Mouse (Mus musculus) layer of hippocampus, adult 9-11 months (tissue): ENCODE results near the gene Adamtsl5.
"Not testable (repeated sequence)": the region's sequence is repeated elsewhere in the genome, so short reads cannot be mapped to it uniquely, and the experiment has no call there.

Experiments used
- DNase-seq: peaks from one replicate; pipeline ENCODE4 v3.0.0; 2022

The Adamtsl5 gene

DNA sequence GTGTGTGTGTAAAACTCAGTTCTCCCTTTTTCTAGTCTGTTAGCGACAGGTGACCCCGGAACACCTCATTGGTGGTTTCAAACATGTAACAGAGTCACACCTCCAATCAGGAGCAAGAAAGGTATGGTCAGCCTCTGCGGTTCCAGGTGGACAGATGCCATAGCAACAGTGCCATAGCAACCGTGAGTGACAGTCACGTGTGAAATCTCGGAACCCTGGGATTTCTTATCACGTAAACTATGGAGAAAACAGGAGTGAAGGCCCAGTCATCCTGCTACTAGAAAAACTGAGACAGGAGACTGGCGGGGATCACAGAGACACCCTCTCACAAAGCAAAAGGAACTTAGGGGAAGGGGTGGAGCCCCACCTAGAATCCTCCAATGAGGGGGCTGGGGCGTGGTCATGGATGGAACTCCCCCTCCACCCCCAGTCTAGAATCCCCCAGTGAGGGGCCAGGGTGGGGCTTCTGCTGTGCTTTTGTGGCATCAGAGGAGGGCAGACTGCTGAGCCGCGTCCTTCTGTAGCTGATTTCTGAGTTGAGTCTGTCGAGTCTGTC, 23.3 kb upstream of the Adamtsl5 start:
- peak; percentile 72 for DNase-seq

DNA sequence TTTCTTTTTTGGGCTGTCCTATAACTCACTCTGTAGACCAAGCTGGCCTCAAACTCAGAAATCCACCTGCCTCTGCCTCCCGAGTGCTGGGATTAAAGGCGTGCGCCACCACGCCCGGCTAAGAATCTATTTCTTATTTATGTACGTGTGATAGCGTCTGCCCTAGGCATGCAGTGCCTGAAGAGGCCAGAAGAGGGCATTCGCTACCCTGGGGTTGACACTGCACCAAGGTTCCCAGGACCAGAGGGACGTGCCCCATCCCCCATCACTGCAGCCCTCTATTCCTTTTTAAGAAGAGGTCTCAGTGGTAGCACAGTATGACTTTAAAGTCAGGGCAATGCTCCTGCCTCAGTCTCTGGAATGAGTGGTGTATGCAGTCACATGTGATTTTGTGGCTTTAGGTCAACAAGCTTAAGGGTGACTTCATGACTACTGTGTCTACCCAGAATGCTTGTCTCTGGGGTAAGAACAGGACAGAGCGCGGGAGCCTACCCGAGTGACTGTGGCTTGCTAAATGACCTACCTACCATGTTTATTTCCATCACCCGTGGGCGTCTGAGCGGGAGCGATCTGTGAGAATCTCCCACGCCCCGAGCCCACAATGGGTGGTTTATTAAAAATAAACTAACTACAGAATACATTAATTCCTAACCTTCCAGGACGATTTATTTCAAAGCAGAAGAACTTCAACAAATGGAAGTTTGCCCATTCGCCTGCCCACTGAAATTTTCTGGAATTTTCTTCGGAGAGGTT, 22.0 kb upstream of the Adamtsl5 start:
- no peak for DNase-seq

- no peak for DNase-seq
Observed at GRCm38 (mm10) chr10:80368392-80368791, 20.2 kb upstream of the Adamtsl5 start.

DNA sequence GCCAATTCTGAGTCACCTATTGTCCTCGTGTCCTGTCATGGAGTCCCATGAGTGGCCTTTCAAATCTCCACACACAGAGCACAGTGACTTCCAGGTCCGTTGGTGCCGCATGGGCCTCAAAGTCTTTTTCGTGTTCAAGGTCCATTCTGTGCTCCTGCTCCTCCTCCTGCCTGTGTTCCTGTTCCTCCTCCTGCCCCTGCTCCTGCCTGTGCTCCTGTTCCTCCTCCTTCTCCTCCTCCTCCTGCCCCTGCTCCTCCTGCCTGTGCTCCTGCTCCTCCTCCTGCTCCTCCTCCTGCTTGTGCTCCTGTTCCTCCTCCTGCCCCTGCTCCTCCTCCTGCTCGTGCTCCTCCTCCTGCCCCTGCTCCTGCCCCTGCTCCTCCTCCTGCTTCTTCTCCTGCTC, 19.7 kb upstream of the Adamtsl5 start:
- no peak for DNase-seq

GRCm38 (mm10) chr10:80365736-80366135, 17.5 kb upstream of the Adamtsl5 start:
- no peak for DNase-seq

GRCm38 (mm10) chr10:80363734-80364133, 15.5 kb upstream of the Adamtsl5 start:
- DNase-seq = no peak

DNA sequence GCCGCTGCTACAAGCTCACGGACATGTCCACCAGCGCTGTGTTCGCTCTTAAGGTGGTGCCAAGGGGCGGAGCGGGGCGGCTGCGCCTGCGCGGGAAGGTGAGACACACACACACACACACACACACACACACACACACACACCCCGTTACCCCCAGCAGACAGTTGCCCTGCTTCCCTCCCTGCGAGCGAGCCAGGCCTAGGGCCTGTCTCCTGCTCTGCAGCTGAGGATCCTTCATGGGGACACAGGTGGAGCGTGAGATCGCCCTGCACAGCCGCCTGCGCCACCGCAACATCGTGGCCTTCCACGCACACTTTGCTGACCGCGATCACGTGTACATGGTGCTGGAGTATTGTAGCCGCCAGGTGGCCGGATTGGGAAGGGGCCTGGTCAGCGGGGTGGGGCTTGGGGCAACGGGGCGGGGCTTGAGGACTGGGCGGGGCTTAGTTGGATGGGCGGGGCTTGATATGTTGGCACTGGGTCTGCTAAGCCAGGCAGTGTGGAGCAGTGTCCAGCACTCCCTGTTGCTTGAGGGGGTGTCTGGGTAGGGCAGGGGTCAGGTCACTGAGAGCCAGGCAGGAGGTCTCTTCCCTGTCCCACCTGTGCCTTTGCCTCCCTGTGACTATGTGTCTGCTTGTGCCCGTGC, 9.9 kb upstream of the Adamtsl5 start:
- no peak for DNase-seq

DNA sequence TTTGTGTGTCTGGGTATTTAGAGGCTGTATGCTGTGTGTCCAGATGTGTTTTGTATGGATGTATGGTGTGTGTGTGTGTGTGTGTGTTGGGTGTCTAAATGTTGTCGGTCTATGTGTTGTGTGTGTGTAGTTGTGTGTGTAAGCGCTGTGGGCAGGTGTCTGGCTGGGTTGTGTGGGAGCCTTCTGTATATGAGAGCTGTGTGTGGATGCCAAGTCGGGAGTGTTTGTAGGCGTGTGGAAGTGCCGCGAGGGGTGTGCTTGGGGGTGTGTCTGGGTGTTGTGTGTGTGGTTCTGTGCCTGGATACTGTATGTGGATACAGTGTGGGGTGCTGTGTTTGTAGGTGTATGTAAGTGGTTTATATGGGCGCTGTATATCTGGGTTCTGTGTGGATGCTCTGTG, 9.1 kb upstream of the Adamtsl5 start:
- DNase-seq = peak; percentile 62

- DNase-seq = no peak
Observed at GRCm38 (mm10) chr10:80356737-80357136, 8.5 kb upstream of the Adamtsl5 start.

DNA sequence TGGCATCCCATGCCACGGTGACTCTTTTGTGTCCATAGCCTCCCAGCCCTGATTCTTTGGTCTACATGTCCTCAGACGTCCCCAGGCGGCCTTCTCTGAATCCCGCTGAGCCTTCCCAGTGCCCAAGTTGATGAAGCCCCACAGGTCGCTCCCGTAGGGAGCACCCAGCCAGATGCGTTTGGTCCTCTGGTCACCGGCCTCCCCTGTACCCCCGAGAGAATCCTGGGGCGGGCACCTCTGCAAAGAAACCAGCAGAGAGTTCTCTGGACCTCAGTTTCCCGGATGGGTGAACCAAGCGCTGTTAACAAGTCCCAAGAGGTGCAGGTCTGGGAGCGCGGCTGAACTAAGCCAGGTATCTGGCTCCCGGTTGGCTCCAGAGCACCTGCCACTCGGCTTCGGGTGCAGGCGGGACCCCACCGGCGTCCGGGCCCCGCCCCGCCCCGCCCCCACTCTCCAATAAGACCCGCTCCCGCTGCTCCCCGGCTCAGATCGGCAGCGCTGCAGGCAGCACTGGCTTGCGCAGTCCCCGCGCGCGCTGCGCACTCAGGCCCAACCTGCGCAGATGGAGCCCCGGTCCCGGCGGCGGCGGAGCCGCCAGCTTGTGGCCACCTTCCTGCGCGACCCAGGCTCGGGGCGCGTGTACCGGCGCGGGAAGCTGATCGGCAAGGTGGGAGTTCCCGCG, 7.9 kb upstream of the Adamtsl5 start, which contains the start of gene Plk5:
TSS of gene Plk5 (plus strand) at position 459 of the 682 bp plus-strand sequence.
- DNase-seq = no peak

DNA sequence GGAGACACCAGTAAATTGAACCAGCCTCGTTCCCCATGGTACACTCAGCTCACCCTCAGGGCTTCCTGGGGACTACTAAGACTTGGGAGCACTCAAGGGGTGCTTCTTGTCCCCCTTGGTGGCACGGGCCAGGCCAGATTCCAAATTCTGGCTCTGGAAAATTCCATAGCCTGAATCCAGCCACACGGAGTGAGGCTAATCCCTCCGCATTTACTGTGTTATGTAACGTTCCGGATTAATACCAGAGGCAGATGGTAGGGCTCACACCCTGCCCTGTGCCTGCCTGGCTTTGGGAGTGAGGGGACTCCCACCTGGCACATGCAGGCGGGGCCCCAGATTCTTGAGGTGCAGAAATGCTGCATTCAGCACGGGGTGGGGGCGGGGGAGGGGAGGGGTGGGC, 7.2 kb upstream of the Adamtsl5 start:
- DNase-seq = no peak

DNA sequence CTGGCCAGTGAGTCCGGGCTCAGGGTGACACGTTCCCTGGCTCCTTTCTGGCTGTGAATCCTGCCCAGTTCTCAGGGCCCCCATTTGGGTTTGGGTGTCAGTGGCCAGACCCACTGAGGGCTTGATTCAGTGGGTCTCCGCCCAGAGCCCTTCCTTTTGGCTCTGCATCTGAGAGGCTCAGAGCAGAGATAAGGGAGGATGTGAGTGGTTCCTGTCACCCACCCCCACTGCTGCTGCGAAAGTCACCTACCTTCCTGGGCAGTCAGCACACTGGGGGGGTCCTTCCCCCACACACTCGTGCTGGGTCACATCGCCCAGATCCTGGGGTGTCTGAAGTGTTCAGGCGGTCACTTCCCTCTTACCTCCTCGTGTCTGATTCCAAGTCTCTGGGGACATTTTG, 4.5 kb upstream of the Adamtsl5 start:
- DNase-seq = no peak

DNA sequence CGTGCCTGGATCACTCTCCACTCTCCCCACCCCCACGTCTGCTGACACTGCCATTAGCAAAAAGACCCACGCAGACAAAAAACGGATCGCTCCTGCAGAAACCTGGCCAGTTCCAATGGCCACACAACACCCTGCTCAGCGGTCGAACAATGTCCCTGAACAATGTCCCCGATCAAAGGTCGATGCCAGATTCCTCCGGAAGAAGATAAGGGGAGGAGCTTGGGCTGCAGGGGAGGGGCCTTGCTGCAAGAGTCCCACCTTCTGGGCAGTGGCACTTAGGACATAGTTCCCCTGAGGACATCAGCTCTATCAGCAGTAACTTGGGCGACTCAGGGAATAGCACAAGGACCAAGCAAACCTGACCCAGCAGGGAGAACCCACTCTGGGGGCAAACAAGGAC, 3.7 kb upstream of the Adamtsl5 start:
- DNase-seq = no peak

- peak; percentile 64 for DNase-seq
Observed at GRCm38 (mm10) chr10:80350292-80350691, 2.1 kb upstream of the Adamtsl5 start.

- no peak for DNase-seq
Observed at GRCm38 (mm10) chr10:80348981-80349380, 769 bp upstream of the Adamtsl5 start.

GRCm38 (mm10) chr10:80347514-80347967, 671 bp downstream of the Adamtsl5 start:
- no peak for DNase-seq

DNA sequence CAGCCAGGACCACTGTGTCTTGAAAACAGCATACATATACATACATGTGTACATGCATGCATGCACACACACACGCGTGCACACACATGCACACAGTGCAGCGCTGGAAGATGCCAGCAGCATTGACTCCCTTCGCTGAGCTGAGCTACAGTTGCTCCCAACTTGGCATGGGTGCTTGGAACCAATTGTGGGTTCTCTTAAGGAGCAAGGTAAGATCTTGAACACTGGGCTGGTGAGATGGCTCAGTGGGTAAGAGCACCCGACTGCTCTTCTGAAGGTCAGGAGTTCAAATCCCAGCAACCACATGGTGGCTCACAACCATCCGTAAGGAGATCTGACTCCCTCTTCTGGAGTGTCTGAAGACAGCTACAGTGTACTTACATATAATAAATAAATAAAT, 2.3 kb downstream of the Adamtsl5 start:
- not testable (repeated sequence) for DNase-seq

- no peak for DNase-seq
Observed at GRCm38 (mm10) chr10:80345122-80345521, 3.1 kb downstream of the Adamtsl5 start.

DNA sequence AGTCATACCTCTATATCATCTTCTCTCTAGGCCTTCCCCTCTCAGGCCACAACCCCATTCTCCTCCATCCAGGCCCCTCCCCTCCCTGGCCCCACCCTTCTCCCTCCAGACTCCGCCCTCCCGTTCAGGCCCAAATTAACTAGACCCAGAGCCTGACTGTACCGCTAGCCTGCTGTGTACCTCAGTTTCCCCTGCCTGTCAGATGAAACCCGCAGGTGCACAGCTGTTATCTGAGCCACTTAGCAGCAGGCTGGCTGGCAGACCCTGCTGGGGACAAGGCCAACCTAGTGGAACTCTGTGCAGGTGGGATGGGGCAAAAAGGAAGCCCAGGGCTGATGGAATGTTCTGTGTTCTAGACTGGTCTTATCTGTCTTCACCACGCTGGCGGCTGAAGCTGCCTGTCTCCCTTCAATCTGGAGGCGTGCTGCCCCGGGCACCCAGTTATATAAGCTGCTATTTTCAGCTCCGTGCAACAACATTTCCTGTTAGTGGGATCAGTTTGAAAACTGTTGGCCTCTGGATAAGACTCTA, 4.0 kb downstream of the Adamtsl5 start:
- DNase-seq = peak; percentile 64

- no peak for DNase-seq
Observed at GRCm38 (mm10) chr10:80343425-80343895, 4.8 kb downstream of the Adamtsl5 start.

DNA sequence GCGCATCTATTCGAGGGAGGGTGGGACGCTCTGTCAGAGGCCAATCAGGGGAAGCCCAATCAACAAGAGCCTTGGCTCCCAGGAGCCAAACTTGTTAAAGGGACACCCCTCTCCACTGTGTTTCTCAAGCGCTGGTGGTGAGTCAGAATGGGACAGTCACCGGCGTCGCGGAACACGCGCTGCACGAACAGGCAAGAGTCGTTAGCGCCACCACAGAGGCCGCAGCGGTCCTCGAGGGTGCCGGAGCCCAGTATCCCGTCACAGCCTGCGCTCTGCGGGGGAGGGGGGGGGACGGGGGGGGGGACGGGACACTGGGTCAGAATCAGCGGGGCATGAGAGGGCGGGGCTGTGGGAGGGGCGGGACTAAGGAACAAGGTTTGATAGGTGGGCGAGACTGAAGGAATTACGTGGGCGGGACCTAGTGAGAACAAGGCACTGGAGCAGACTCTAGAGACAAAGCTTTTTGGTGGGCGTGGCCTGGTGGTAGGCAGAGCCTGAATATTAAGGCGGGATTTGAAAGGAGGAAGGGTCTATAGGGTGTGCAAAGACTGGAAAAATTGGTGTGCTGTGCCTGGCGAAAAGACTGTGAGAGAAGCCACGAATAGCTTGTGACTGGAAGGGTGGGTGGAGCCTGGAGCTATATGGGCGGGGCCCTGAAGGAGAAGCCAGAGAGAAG, 5.3 kb downstream of the Adamtsl5 start:
- DNase-seq = no peak

GRCm38 (mm10) chr10:80342305-80342748, 5.9 kb downstream of the Adamtsl5 start:
- DNase-seq = no peak
